Mouse (Mus musculus): Measurements from ENCODE around the gene Zfp943.
"Not testable (repeated sequence)": the region's sequence is repeated elsewhere in the genome, so short reads cannot be mapped to it uniquely, and the experiment has no call there.

The Zfp943 gene

GRCm38 (mm10) chr17:21962107-21962907 lies at the start of gene Zfp943, which contains the start of gene Zfp942:
Gene Zfp943, plus strand, starts transcription at chr17:21962552.
Gene Zfp942, minus strand, starts transcription at chr17:21962464.
- in situ Hi-C loops (cut with MboI, MseI), result loop anchor here (10.0 kb wide), 3 partner anchors 402 to 1592 kb away; partner anchors contain the start of genes Zfp758 (in 1 of the 2), Zfp944 (in 1 of the 2) and Zfp946 (in 1 of the 2)

- in situ Hi-C loops (cut with MboI, MseI), result loop anchor here (10.0 kb wide), 3 partner anchors 401 to 1591 kb away; partner anchors contain the start of genes Zfp758 (in 1 of the 2), Zfp944 (in 1 of the 2) and Zfp946 (in 1 of the 2)
These were observed 950 bp downstream of the Zfp943 start for GRCm38 (mm10) chr17:21963302-21963701.

- in situ Hi-C loops (cut with MboI, MseI), result loop anchor here (5.0 kb wide), 1 partner anchor 903 kb away; no protein-coding TSS in a partner anchor
These were observed 73.2 kb downstream of the Zfp943 start for GRCm38 (mm10) chr17:22035594-22035993.

GRCm38 (mm10) chr17:22049403-22049802 lies 87.1 kb downstream of the Zfp943 start:
- in situ Hi-C loops (cut with MboI, MseI), result no loop called here

GRCm38 (mm10) chr17:22053211-22053610 lies 90.9 kb downstream of the Zfp943 start:
- in situ Hi-C loops (cut with MboI, MseI), result no loop called here

- in situ Hi-C loops (cut with MboI, MseI), result no loop called here
These were observed 118.8 kb downstream of the Zfp943 start for GRCm38 (mm10) chr17:22081031-22081631.

GRCm38 (mm10) chr17:22083224-22083623 lies 120.9 kb downstream of the Zfp943 start:
- in situ Hi-C loops (cut with MboI, MseI), result not testable (repeated sequence)

- in situ Hi-C loops (cut with MboI, MseI), result no loop called here
These were observed 156.4 kb downstream of the Zfp943 start for GRCm38 (mm10) chr17:22118770-22119169.

All from T-helper 17 cell (primary cell).